Mouse (Mus musculus): ENCODE data around the gene Dpysl4.

Gene Dpysl4

GRCm38 (mm10) chr7:139085629-139086194 lies at the start of gene Dpysl4:
TSS of gene Dpysl4 (plus strand) at chr7:139086001.
- peak; percentile 54 to 81 for DNase-seq (ENCODE audit: low spot score in 2 of 2)

GRCm38 (mm10) chr7:139063406-139063805 lies 22.4 kb upstream of the Dpysl4 start:
- no peak for DNase-seq (ENCODE audit: low spot score in 2 of 2)

GRCm38 (mm10) chr7:139068182-139068623 lies 17.6 kb upstream of the Dpysl4 start:
- DNase-seq (ENCODE audit: low spot score in 2 of 2): no peak

- DNase-seq (ENCODE audit: low spot score in 2 of 2): no peak
These were observed 11.6 kb upstream of the Dpysl4 start for GRCm38 (mm10) chr7:139074189-139074588.

- DNase-seq (ENCODE audit: low spot score in 2 of 2): no peak
These were observed 10.6 kb upstream of the Dpysl4 start for GRCm38 (mm10) chr7:139075054-139075794.

GRCm38 (mm10) chr7:139077283-139077682 lies 8.5 kb upstream of the Dpysl4 start:
- DNase-seq (ENCODE audit: low spot score in 2 of 2): no peak

- no peak for DNase-seq (ENCODE audit: low spot score in 2 of 2)
These were observed 7.6 kb upstream of the Dpysl4 start for GRCm38 (mm10) chr7:139078181-139078580.

- DNase-seq (ENCODE audit: low spot score in 2 of 2): no peak
These were observed 6.7 kb upstream of the Dpysl4 start for GRCm38 (mm10) chr7:139079141-139079540.

- no peak for DNase-seq (ENCODE audit: low spot score in 2 of 2)
These were observed 5.1 kb upstream of the Dpysl4 start for GRCm38 (mm10) chr7:139080714-139081113.

GRCm38 (mm10) chr7:139081158-139081557 lies 4.6 kb upstream of the Dpysl4 start:
- DNase-seq (ENCODE audit: low spot score in 2 of 2): no peak

GRCm38 (mm10) chr7:139082281-139082680 lies 3.5 kb upstream of the Dpysl4 start:
- no peak for DNase-seq (ENCODE audit: low spot score in 2 of 2)

- no peak for DNase-seq (ENCODE audit: low spot score in 2 of 2)
These were observed 1.5 kb upstream of the Dpysl4 start for GRCm38 (mm10) chr7:139084316-139084715.

GRCm38 (mm10) chr7:139086195-139087158 lies 676 bp downstream of the Dpysl4 start:
- no peak for DNase-seq (ENCODE audit: low spot score in 2 of 2)

- no peak for DNase-seq (ENCODE audit: low spot score in 2 of 2)
These were observed 2.0 kb downstream of the Dpysl4 start for GRCm38 (mm10) chr7:139087801-139088200.

- DNase-seq (ENCODE audit: low spot score in 2 of 2): no peak
These were observed 4.4 kb downstream of the Dpysl4 start for GRCm38 (mm10) chr7:139089892-139090874.

GRCm38 (mm10) chr7:139091681-139092080 lies 5.9 kb downstream of the Dpysl4 start:
- no peak for DNase-seq (ENCODE audit: low spot score in 2 of 2)

GRCm38 (mm10) chr7:139092676-139093075 lies 6.9 kb downstream of the Dpysl4 start:
- no peak for DNase-seq (ENCODE audit: low spot score in 2 of 2)

- no peak for DNase-seq (ENCODE audit: low spot score in 2 of 2)
These were observed 7.3 kb downstream of the Dpysl4 start for GRCm38 (mm10) chr7:139093124-139093523.

GRCm38 (mm10) chr7:139093781-139094180 lies 8.0 kb downstream of the Dpysl4 start:
- no peak for DNase-seq (ENCODE audit: low spot score in 2 of 2)

GRCm38 (mm10) chr7:139094761-139095160 lies 9.0 kb downstream of the Dpysl4 start:
- DNase-seq (ENCODE audit: low spot score in 2 of 2): no peak

GRCm38 (mm10) chr7:139095282-139095681 lies 9.5 kb downstream of the Dpysl4 start:
- DNase-seq (ENCODE audit: low spot score in 2 of 2): no peak
